Mouse (Mus musculus): ENCODE data around the gene Malrd1. TPM values are rescaled to one million over a fixed set of nuclear protein-coding genes. Genes with fewer than 3 reads are reported as not detected.
"Not testable (repeated sequence)": the region's sequence is repeated elsewhere in the genome, so short reads cannot be mapped to it uniquely, and the experiment has no call there.

Gene Malrd1
- polyA plus RNA-seq, 1 experiment from 2014 or later: 0.03 TPM

DNA sequence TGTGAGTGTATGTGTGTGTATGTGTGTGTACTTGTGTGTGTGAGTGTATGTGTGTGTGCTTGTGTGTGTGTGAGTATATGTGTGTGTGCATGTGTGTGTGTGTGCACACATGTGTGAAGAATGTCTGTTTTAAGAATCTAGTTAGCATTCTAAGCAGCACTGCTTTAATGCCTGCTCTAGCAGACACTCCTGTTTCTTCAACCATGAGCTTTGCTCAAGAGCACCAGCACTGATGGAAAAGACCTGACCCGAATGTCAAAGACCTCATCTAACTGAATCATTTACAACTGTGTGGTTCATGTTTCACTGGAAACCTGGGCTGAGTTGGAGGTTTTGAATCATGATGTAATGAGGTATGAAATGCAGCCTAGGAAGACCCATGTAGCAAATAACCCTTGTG, 406.1 kb downstream of the Malrd1 start:
- ATAC-seq (replicated peaks; ENCODE audit: extremely low read depth, insufficient read depth, low FRiP score): no peak
- H3K36me3 ChIP-seq (ENCODE audit: control insufficient read depth, insufficient read depth): no peaks in the 10 kb centered on the region
- H3K9me3 ChIP-seq (replicated peaks; ENCODE audit: control insufficient read depth, low read length): no peaks in the 10 kb centered on the region
- no peak overlapping the region for H3K4me3 ChIP-seq (ENCODE audit: low read length)
- no peaks in the 10 kb centered on the region for H3K4me1 ChIP-seq (ENCODE audit: control insufficient read depth, insufficient read depth, low read length)
- no peak overlapping the region for H3K27ac ChIP-seq (ENCODE audit: low read length)
- WGBS: 70% methylated on average over 1 of the region's 1 CpGs
- no peak overlapping the region for H3K4me2 ChIP-seq (ENCODE audit: low read depth, low read length)
- no peak overlapping the region for H3K9ac ChIP-seq (ENCODE audit: low read length)
- no peaks in the 10 kb centered on the region for H3K27me3 ChIP-seq (ENCODE audit: control insufficient read depth, insufficient read depth, low read length)

DNA sequence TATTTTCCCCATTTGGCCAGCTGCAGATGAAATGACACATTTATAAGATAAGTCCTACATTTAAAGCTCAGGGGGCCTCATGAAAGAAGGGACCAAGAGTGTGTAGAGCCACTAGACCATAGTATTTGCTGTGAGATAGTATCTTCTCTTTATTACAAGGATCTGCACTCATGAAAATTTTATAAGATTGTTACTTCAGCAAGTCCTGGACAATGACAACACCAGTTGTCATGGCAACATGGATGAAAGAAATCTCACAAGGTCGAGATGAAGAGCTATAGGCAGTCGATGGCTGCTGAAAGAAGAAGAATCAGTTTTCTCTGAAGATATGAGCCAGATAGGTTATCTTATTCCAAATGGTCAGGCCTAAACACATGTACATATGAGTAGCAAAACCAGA, 476.6 kb downstream of the Malrd1 start:
- Histone ChIP-seq H3K9me3 (replicated peaks; ENCODE audit: control insufficient read depth, low read length) (no peaks in the 10 kb centered on the region), H3K9ac (ENCODE audit: low read length) (no peak overlapping the region)
- no peak for ATAC-seq (replicated peaks; ENCODE audit: extremely low read depth, insufficient read depth, low FRiP score)

GRCm38 (mm10) chr2:16017046-16017445, 490.8 kb downstream of the Malrd1 start:
- H3K9ac ChIP-seq (ENCODE audit: low read length); ATAC-seq (replicated peaks; ENCODE audit: extremely low read depth, insufficient read depth, low FRiP score); H3K36me3 ChIP-seq (ENCODE audit: control insufficient read depth, insufficient read depth); H3K9me3 ChIP-seq (replicated peaks; ENCODE audit: control insufficient read depth, low read length); H3K4me3 ChIP-seq (ENCODE audit: low read length); H3K4me2 ChIP-seq (ENCODE audit: low read depth, low read length); H3K27ac ChIP-seq (ENCODE audit: low read length); H3K4me1 ChIP-seq (ENCODE audit: control insufficient read depth, insufficient read depth, low read length); H3K27me3 ChIP-seq (ENCODE audit: control insufficient read depth, insufficient read depth, low read length): not testable (repeated sequence)
- 87% methylated on average over 2 of the region's 2 CpGs for WGBS

More for the DNA sequence above, 476.6 kb downstream of the Malrd1 start:
- Histone ChIP-seq H3K4me1 (ENCODE audit: control insufficient read depth, insufficient read depth, low read length) (no peaks in the 10 kb centered on the region), H3K4me2 (ENCODE audit: low read depth, low read length) (no peak overlapping the region), H3K27me3 (ENCODE audit: control insufficient read depth, insufficient read depth, low read length) (no peaks in the 10 kb centered on the region), H3K27ac (ENCODE audit: low read length) (no peak overlapping the region), H3K36me3 (ENCODE audit: control insufficient read depth, insufficient read depth) (no peaks in the 10 kb centered on the region), H3K4me3 (ENCODE audit: low read length) (no peak overlapping the region)
- 71% methylated on average over 2 of the region's 2 CpGs for WGBS

DNA sequence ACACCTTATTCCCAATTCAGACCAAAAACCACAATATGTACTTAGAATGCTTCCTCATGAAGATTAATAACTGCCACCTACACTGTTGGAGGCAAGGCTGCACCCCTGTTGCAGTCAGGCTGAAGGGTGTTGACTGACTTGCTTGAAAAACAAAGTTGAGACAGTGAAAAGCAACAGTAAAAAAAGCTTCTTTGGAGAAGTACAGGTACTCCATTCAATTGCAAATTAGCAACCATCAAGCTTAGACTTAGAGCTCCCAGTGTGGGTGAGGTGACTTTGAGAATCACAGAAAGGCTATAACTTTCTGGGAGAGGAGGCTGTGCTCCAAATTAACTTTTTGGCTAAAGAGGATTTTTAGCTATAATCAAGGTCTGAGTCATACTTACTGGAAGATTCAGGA, 491.4 kb downstream of the Malrd1 start:
- H3K9me3 ChIP-seq (replicated peaks; ENCODE audit: control insufficient read depth, low read length); H3K4me1 ChIP-seq (ENCODE audit: control insufficient read depth, insufficient read depth, low read length); H3K27me3 ChIP-seq (ENCODE audit: control insufficient read depth, insufficient read depth, low read length); ATAC-seq (replicated peaks; ENCODE audit: extremely low read depth, insufficient read depth, low FRiP score); H3K9ac ChIP-seq (ENCODE audit: low read length); H3K36me3 ChIP-seq (ENCODE audit: control insufficient read depth, insufficient read depth); H3K4me2 ChIP-seq (ENCODE audit: low read depth, low read length); H3K4me3 ChIP-seq (ENCODE audit: low read length); H3K27ac ChIP-seq (ENCODE audit: low read length): not testable (repeated sequence)

- Histone ChIP-seq H3K36me3 (ENCODE audit: control insufficient read depth, insufficient read depth) (no peaks in the 10 kb centered on the region), H3K9ac (ENCODE audit: low read length) (no peak overlapping the region), H3K4me3 (ENCODE audit: low read length) (no peak overlapping the region), H3K4me1 (ENCODE audit: control insufficient read depth, insufficient read depth, low read length) (no peaks in the 10 kb centered on the region), H3K27ac (ENCODE audit: low read length) (no peak overlapping the region), H3K4me2 (ENCODE audit: low read depth, low read length) (no peak overlapping the region), H3K9me3 (replicated peaks; ENCODE audit: control insufficient read depth, low read length) (no peaks in the 10 kb centered on the region), H3K27me3 (ENCODE audit: control insufficient read depth, insufficient read depth, low read length) (no peaks in the 10 kb centered on the region)
- ATAC-seq (replicated peaks; ENCODE audit: extremely low read depth, insufficient read depth, low FRiP score): no peak
- WGBS: 64% methylated on average over 12 of the region's 12 CpGs
These were observed 503.5 kb downstream of the Malrd1 start for GRCm38 (mm10) chr2:16029752-16030151.

DNA sequence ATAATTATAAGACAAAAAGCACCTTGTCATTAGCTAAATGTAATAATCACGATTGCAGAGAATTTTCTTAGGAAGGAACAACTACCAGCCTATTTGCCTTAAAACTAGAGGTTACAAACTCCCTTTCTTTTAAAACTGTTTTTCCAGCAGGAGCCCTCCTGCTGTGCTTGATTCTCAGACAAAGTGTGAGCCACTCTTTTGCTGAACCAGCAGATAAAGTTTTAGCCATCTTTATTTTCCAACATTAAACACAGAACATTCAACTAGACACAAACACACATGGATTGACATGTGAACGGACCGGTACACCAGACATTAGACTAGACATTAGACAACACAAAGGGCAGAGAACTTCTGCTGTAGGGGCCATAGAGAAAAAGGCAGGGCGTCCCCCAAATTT, 505.3 kb downstream of the Malrd1 start:
- Histone ChIP-seq H3K9me3 (replicated peaks; ENCODE audit: control insufficient read depth, low read length) (no peaks in the 10 kb centered on the region), H3K36me3 (ENCODE audit: control insufficient read depth, insufficient read depth) (no peaks in the 10 kb centered on the region), H3K9ac (ENCODE audit: low read length) (no peak overlapping the region), H3K27ac (ENCODE audit: low read length) (no peak overlapping the region), H3K4me3 (ENCODE audit: low read length) (no peak overlapping the region), H3K27me3 (ENCODE audit: control insufficient read depth, insufficient read depth, low read length) (no peaks in the 10 kb centered on the region), H3K4me1 (ENCODE audit: control insufficient read depth, insufficient read depth, low read length) (no peaks in the 10 kb centered on the region), H3K4me2 (ENCODE audit: low read depth, low read length) (no peak overlapping the region)
- 74% methylated on average over 4 of the region's 4 CpGs for WGBS
- ATAC-seq (replicated peaks; ENCODE audit: extremely low read depth, insufficient read depth, low FRiP score): no peak

- no peak overlapping the region for H3K27ac ChIP-seq (ENCODE audit: low read length)
- no peaks in the 10 kb centered on the region for H3K36me3 ChIP-seq (ENCODE audit: control insufficient read depth, insufficient read depth)
- WGBS: 64% methylated on average over 3 of the region's 3 CpGs
- no peak overlapping the region for H3K4me3 ChIP-seq (ENCODE audit: low read length)
- H3K27me3 ChIP-seq (ENCODE audit: control insufficient read depth, insufficient read depth, low read length): no peaks in the 10 kb centered on the region
- H3K9me3 ChIP-seq (replicated peaks; ENCODE audit: control insufficient read depth, low read length): no peaks in the 10 kb centered on the region
- no peak for ATAC-seq (replicated peaks; ENCODE audit: extremely low read depth, insufficient read depth, low FRiP score)
- H3K4me1 ChIP-seq (ENCODE audit: control insufficient read depth, insufficient read depth, low read length): no peaks in the 10 kb centered on the region
- no peak overlapping the region for H3K9ac ChIP-seq (ENCODE audit: low read length)
- H3K4me2 ChIP-seq (ENCODE audit: low read depth, low read length): no peak overlapping the region
These were observed 506.5 kb downstream of the Malrd1 start for GRCm38 (mm10) chr2:16032804-16033203.

GRCm38 (mm10) chr2:16110696-16111095, 584.4 kb downstream of the Malrd1 start:
- H3K27me3 ChIP-seq (ENCODE audit: control insufficient read depth, insufficient read depth, low read length): no peaks in the 10 kb centered on the region
- H3K9me3 ChIP-seq (replicated peaks; ENCODE audit: control insufficient read depth, low read length): no peaks in the 10 kb centered on the region
- no peak for ATAC-seq (replicated peaks; ENCODE audit: extremely low read depth, insufficient read depth, low FRiP score)
- no peak overlapping the region for H3K9ac ChIP-seq (ENCODE audit: low read length)
- no peak overlapping the region for H3K4me3 ChIP-seq (ENCODE audit: low read length)
- WGBS: 49% methylated on average over 3 of the region's 3 CpGs
- H3K27ac ChIP-seq (ENCODE audit: low read length): no peak overlapping the region
- no peaks in the 10 kb centered on the region for H3K4me1 ChIP-seq (ENCODE audit: control insufficient read depth, insufficient read depth, low read length)
- no peak overlapping the region for H3K4me2 ChIP-seq (ENCODE audit: low read depth, low read length)
- no peaks in the 10 kb centered on the region for H3K36me3 ChIP-seq (ENCODE audit: control insufficient read depth, insufficient read depth)

DNA sequence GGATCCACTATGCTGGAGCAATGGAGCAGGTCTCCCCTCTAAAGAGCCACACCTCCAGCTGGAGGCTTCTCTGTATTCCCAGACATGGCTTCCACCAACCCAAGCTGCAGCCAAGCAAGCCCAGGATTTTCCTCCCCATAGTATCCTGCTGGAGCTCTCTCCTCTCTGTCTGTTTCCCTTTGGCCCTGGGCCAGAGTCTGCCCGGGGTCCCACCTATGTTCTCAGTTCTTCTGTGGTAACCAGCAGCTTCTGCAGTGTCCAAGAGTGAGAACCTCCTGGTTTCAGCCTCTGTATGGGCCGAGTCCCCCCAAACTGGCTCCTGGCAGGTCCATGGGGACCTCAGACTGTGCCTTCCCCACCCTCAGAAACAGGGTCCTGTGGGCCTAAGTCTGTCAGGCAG, 587.1 kb downstream of the Malrd1 start:
- H3K36me3 ChIP-seq (ENCODE audit: control insufficient read depth, insufficient read depth): no peaks in the 10 kb centered on the region
- H3K9me3 ChIP-seq (replicated peaks; ENCODE audit: control insufficient read depth, low read length): no peaks in the 10 kb centered on the region
- H3K9ac ChIP-seq (ENCODE audit: low read length): no peak overlapping the region
- no peak overlapping the region for H3K4me2 ChIP-seq (ENCODE audit: low read depth, low read length)
- H3K4me3 ChIP-seq (ENCODE audit: low read length): no peak overlapping the region
- no peaks in the 10 kb centered on the region for H3K27me3 ChIP-seq (ENCODE audit: control insufficient read depth, insufficient read depth, low read length)
- no peaks in the 10 kb centered on the region for H3K4me1 ChIP-seq (ENCODE audit: control insufficient read depth, insufficient read depth, low read length)
- no peak overlapping the region for H3K27ac ChIP-seq (ENCODE audit: low read length)
- ATAC-seq (replicated peaks; ENCODE audit: extremely low read depth, insufficient read depth, low FRiP score): no peak
- 70% methylated on average over 2 of the region's 2 CpGs for WGBS

DNA sequence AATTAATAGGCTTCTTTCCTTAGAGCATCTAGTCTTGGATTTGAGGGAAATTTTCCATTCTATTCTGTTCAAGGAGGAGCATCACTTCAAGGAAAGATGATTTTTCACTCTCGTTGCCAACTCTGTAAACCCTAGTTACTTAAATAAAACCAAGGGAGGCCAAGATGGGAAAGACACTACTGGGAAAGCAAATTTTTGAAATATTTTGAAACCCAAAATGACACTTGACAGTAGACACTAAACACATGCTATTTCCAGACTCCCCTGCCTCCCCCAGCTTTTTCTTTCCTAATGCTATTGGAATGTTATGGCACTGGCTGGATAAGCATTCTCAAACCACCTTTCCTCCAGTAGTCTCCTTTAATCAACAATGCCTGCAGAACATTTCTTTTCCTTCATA, 621.7 kb downstream of the Malrd1 start:
- ATAC-seq (replicated peaks; ENCODE audit: extremely low read depth, insufficient read depth, low FRiP score): no peak

More for the DNA sequence above, 621.7 kb downstream of the Malrd1 start:
- Histone ChIP-seq H3K27ac (ENCODE audit: low read length) (no peak overlapping the region), H3K4me1 (ENCODE audit: control insufficient read depth, insufficient read depth, low read length) (no peaks in the 10 kb centered on the region; the same call in 1 of the 2 replicates), H3K36me3 (ENCODE audit: control insufficient read depth, insufficient read depth) (no peaks in the 10 kb centered on the region), H3K9me3 (replicated peaks; ENCODE audit: control insufficient read depth, low read length) (no peaks in the 10 kb centered on the region), H3K4me2 (ENCODE audit: low read depth, low read length) (no peak overlapping the region), H3K4me3 (ENCODE audit: low read length) (no peak overlapping the region), H3K9ac (ENCODE audit: low read length) (no peak overlapping the region), H3K27me3 (ENCODE audit: control insufficient read depth, insufficient read depth, low read length) (no peaks in the 10 kb centered on the region)
- 18% methylated on average over 1 of the region's 1 CpGs for WGBS
